30 mouse cellular contexts compared by ENCODE assay signal in genomic region chr2:19579180-19579579, GRCm38 (mm10). TPM values are rescaled to one million over a fixed set of nuclear protein-coding genes. Genes with fewer than 3 reads are reported as not detected.
DNase-seq lines count a peak whose midpoint lies in the region; ATAC-seq and TF ChIP-seq lines count a peak whose summit lies in the region.
"Had no signal": no experiment of that assay in that cellular context is flagged by ENCODE, and none has a peak within 500 bp of the region (broad histone marks: within the 10 kb centered on the region; RNA-seq: fewer than 3 reads in every experiment).

No protein-coding gene starts in this region.

- H3K27me3 ChIP-seq in midbrain, embryonic 11.5 days (ENCODE audit: control insufficient read depth, insufficient read depth, low read length) = no peaks in the 10 kb centered on the region
- no peaks in the 10 kb centered on the region for H3K27me3 ChIP-seq in midbrain, embryonic 13.5 days
- H3K27me3 ChIP-seq in stomach, postnatal 0 days (ENCODE audit: control insufficient read depth, insufficient read depth, low read length) = no peaks in the 10 kb centered on the region
- H3K27me3 ChIP-seq: CH12.LX; limb, embryonic 15.5 days; megakaryocyte, embryonic 14.5 days; neural tube, embryonic 13.5 days had no signal

- 51% methylated on average over 6 of the region's 6 CpGs for WGBS in midbrain, embryonic 11.5 days
- WGBS in midbrain, embryonic 13.5 days = 43% methylated on average over 6 of the region's 6 CpGs
- 43% methylated on average over 6 of the region's 6 CpGs for WGBS in stomach, postnatal 0 days

- peak; percentile 8 for DNase-seq in embryo, embryonic 10.5 days (ENCODE audit: low spot score)
- DNase-seq in embryo, embryonic 10 days (ENCODE audit: low spot score) = no peak
- no peak for DNase-seq in midbrain, embryonic 11.5 days (ENCODE audit: low spot score, missing footprints)
- DNase-seq in stomach, postnatal 0 days (ENCODE audit: low spot score) = no peak
- no peak for DNase-seq in right cerebral cortex, postnatal 14 days
- DNase-seq in spleen, postnatal 36 days (ENCODE audit: low spot score in 2 of 2) = no peak
- DNase-seq: adrenal gland, postnatal 36 days; cerebellum, adult 11 months; cerebellum, postnatal 14 days; embryo, embryonic 11 days; gastrocnemius, postnatal 10 days; kidney, adult 8-10 months; kidney, postnatal 10 days; left cerebral cortex, postnatal 4 days; lung, embryonic 14.5 days; thymus, postnatal 14 days had no signal

- H3K9ac ChIP-seq in midbrain, embryonic 11.5 days (ENCODE audit: low read length) = no peak overlapping the region
- no peak overlapping the region for H3K9ac ChIP-seq in midbrain, embryonic 13.5 days (replicated peaks)
- no peak overlapping the region for H3K9ac ChIP-seq in stomach, postnatal 0 days (ENCODE audit: low read length)
- H3K9ac ChIP-seq: limb, embryonic 15.5 days; liver, embryonic 14.5 days; lung, embryonic 14.5 days; neural tube, embryonic 13.5 days had no signal

- H3K4me3 ChIP-seq in midbrain, embryonic 11.5 days (ENCODE audit: low read depth, low read length) = no peak overlapping the region
- H3K4me3 ChIP-seq in midbrain, embryonic 13.5 days (replicated peaks) = no peak overlapping the region
- H3K4me3 ChIP-seq in embryonic fibroblast, embryonic 13.5 days (ENCODE audit: insufficient read depth, low read length) = no peak overlapping the region
- H3K4me3 ChIP-seq in stomach, postnatal 0 days (ENCODE audit: low read depth, low read length) = no peak overlapping the region
- H3K4me3 ChIP-seq: forebrain, embryonic 10.5 days; limb, embryonic 15.5 days; megakaryocyte, embryonic 14.5 days; neural tube, embryonic 13.5 days had no signal

- no peak overlapping the region for H3K4me2 ChIP-seq in midbrain, embryonic 11.5 days
- H3K4me2 ChIP-seq in midbrain, embryonic 13.5 days (replicated peaks) = no peak overlapping the region
- no peak overlapping the region for H3K4me2 ChIP-seq in stomach, postnatal 0 days (replicated peaks; ENCODE audit: low read depth)
- H3K4me2 ChIP-seq: heart, embryonic 11.5 days; limb, embryonic 15.5 days; lung, embryonic 14.5 days; neural tube, embryonic 13.5 days had no signal

- no peak for TF ChIP-seq POLR2A in embryonic fibroblast, embryonic 13.5 days (IDR thresholded peaks at IDR 0.05; ENCODE audit: low read depth, low read length)

- peaks cover 2% of the 10 kb centered on the region for H3K4me1 ChIP-seq in midbrain, embryonic 11.5 days (ENCODE audit: control insufficient read depth, insufficient read depth, low read length)
- 0 out of 2 replicates have a peak, but pooled peaks cover 3% of the 10 kb centered on the region for H3K4me1 ChIP-seq in midbrain, embryonic 13.5 days (replicated peaks)
- peaks cover 3% of the 10 kb centered on the region for H3K4me1 ChIP-seq in embryonic fibroblast, embryonic 13.5 days (ENCODE audit: control insufficient read depth, insufficient read depth, low read length)
- no peaks in the 10 kb centered on the region for H3K4me1 ChIP-seq in stomach, postnatal 0 days (replicated peaks; ENCODE audit: control insufficient read depth, insufficient read depth)
- H3K4me1 ChIP-seq: forebrain, embryonic 10.5 days; limb, embryonic 15.5 days; megakaryocyte, embryonic 14.5 days; neural tube, embryonic 13.5 days had no signal

- no peak for TF ChIP-seq CTCF in embryonic fibroblast, embryonic 13.5 days (IDR thresholded peaks at IDR 0.05; ENCODE audit: borderline replicate concordance, insufficient read depth, low read length)
- no peak for TF ChIP-seq CTCF in stomach, postnatal 0 days (IDR thresholded peaks at IDR 0.05; ENCODE audit: low read depth)

- H3K9me3 ChIP-seq in midbrain, embryonic 11.5 days (ENCODE audit: control insufficient read depth, low read length) = no peaks in the 10 kb centered on the region
- no peaks in the 10 kb centered on the region for H3K9me3 ChIP-seq in midbrain, embryonic 13.5 days
- H3K9me3 ChIP-seq in stomach, postnatal 0 days (ENCODE audit: control insufficient read depth, low read length) = no peaks in the 10 kb centered on the region
- H3K9me3 ChIP-seq: forebrain, embryonic 10.5 days; G1E; limb, embryonic 15.5 days; megakaryocyte, embryonic 14.5 days; neural tube, embryonic 13.5 days had no signal

- no peaks in the 10 kb centered on the region for H3K36me3 ChIP-seq in midbrain, embryonic 11.5 days (ENCODE audit: control insufficient read depth, insufficient read depth, low read length)
- no peaks in the 10 kb centered on the region for H3K36me3 ChIP-seq in midbrain, embryonic 13.5 days
- no peaks in the 10 kb centered on the region for H3K36me3 ChIP-seq in stomach, postnatal 0 days (ENCODE audit: control insufficient read depth, insufficient read depth, low read length)
- H3K36me3 ChIP-seq: forebrain, embryonic 10.5 days; G1E; limb, embryonic 15.5 days; neural tube, embryonic 13.5 days had no signal

- H3K27ac ChIP-seq in midbrain, embryonic 11.5 days (ENCODE audit: low read depth, low read length) = no peak overlapping the region
- H3K27ac ChIP-seq in midbrain, embryonic 13.5 days = no peak overlapping the region
- H3K27ac ChIP-seq in embryonic fibroblast, embryonic 13.5 days (ENCODE audit: insufficient read depth, low read length) = peak overlapping the region; percentile 52; the same call in 1 of the 2 replicates
- peak overlapping the region; percentile 70 for H3K27ac ChIP-seq in stomach, postnatal 0 days (replicated peaks)
- H3K27ac ChIP-seq: forebrain, embryonic 10.5 days; limb, embryonic 15.5 days; liver, embryonic 14.5 days; neural tube, embryonic 13.5 days had no signal

- 0 out of 2 replicates have a peak, but pooled peaks have one; percentile 16 for ATAC-seq in midbrain, embryonic 11.5 days (ENCODE audit: low FRiP score)
- no peak for ATAC-seq in midbrain, embryonic 13.5 days
- ATAC-seq in stomach, postnatal 0 days (ENCODE audit: low FRiP score, low TSS enrichment) = no peak
- ATAC-seq: forebrain, embryonic 16.5 days had no signal

- TF ChIP-seq EP300 in stomach, postnatal 0 days (optimal IDR thresholded peaks at IDR 0.05) = no peak

RNA-seq across cellular contexts. Expression of gene 4921504E06Rik, which starts 25.5 kb away (rescaled TPM):
- polyA plus RNA-seq in midbrain, embryonic 11.5 days (2014; fragmentation: Nextera tagmentation; extraction: Ambion mirVana) = not detected in 2 replicates
- polyA plus RNA-seq in midbrain, embryonic 13.5 days (2015; fragmentation: Nextera tagmentation; extraction: Ambion mirVana) = 0.13 TPM in 1 of 2 replicates, not detected in the other
- polyA plus RNA-seq in embryonic fibroblast, embryonic 13.5 days (2011; ENCODE audit: insufficient read length, low read depth, missing spikeins) = not detected in 2 replicates
- 0.05 TPM in 1 of 2 replicates, not detected in the other for polyA plus RNA-seq in stomach, postnatal 0 days (2015; fragmentation: Nextera tagmentation; extraction: Ambion mirVana)
- polyA plus RNA-seq: forebrain, embryonic 10.5 days; forebrain, embryonic 16.5 days; G1E; heart, embryonic 11.5 days; heart, postnatal 0 days; intestine, embryonic 14.5 days; limb, embryonic 15.5 days; liver, embryonic 14.5 days; lung, embryonic 14.5 days; neural tube, embryonic 13.5 days; small intestine, adult 2 months had no signal

Comparison
In these comparisons a context has a peak if more than half of its experiments do, and no peak if none do; other contexts are left out.
1. H3K27ac ChIP-seq: peak in embryonic fibroblast, embryonic 13.5 days (single experiment) and stomach, postnatal 0 days (single experiment); none in midbrain, embryonic 11.5 days (single experiment) and midbrain, embryonic 13.5 days (single experiment).